Mouse (Mus musculus): ENCODE results near the gene Prdm2. TPM values are rescaled to one million over a fixed set of nuclear protein-coding genes. Genes with fewer than 3 reads are reported as not detected.

The Prdm2 gene
- polyA plus RNA-seq, 1 experiment from 2014 or later: 11.0 TPM

GRCm38 (mm10) chr4:143193164-143193563 lies 19.6 kb downstream of the Prdm2 start:
- no peaks in the 10 kb centered on the region for H3K36me3 ChIP-seq (ENCODE audit: control insufficient read depth, insufficient read depth, low read length)
- 0 out of 2 replicates have a peak, but pooled peaks cover 3% of the 10 kb centered on the region for H3K4me1 ChIP-seq (replicated peaks; ENCODE audit: control insufficient read depth, insufficient read depth, low read length)
- no peak overlapping the region for H3K9ac ChIP-seq (ENCODE audit: low read length)
- no peak overlapping the region for H3K4me2 ChIP-seq (ENCODE audit: low read depth, low read length)
- 86% methylated on average over 6 of the region's 6 CpGs for WGBS
- no peak for ATAC-seq (ENCODE audit: low read depth)
- H3K27me3 ChIP-seq (ENCODE audit: control insufficient read depth, insufficient read depth, low read depth, low read length): no peaks in the 10 kb centered on the region
- H3K4me3 ChIP-seq (ENCODE audit: low read length): no peak overlapping the region
- no peak overlapping the region for H3K27ac ChIP-seq (ENCODE audit: low read length)
- H3K9me3 ChIP-seq (ENCODE audit: control insufficient read depth, low read length): no peaks in the 10 kb centered on the region

GRCm38 (mm10) chr4:143191783-143192182 lies 21.0 kb downstream of the Prdm2 start:
- H3K36me3 ChIP-seq (ENCODE audit: control insufficient read depth, insufficient read depth, low read length): no peaks in the 10 kb centered on the region
- no peak overlapping the region for H3K4me3 ChIP-seq (ENCODE audit: low read length)
- 0 out of 2 replicates have a peak, but pooled peaks cover 3% of the 10 kb centered on the region for H3K4me1 ChIP-seq (replicated peaks; ENCODE audit: control insufficient read depth, insufficient read depth, low read length)
- no peak overlapping the region for H3K27ac ChIP-seq (ENCODE audit: low read length)
- H3K4me2 ChIP-seq (ENCODE audit: low read depth, low read length): no peak overlapping the region
- no peaks in the 10 kb centered on the region for H3K27me3 ChIP-seq (ENCODE audit: control insufficient read depth, insufficient read depth, low read depth, low read length)
- 71% methylated on average over 3 of the region's 3 CpGs for WGBS
- no peaks in the 10 kb centered on the region for H3K9me3 ChIP-seq (ENCODE audit: control insufficient read depth, low read length)
- H3K9ac ChIP-seq (ENCODE audit: low read length): no peak overlapping the region
- ATAC-seq (ENCODE audit: low read depth): no peak

GRCm38 (mm10) chr4:143190657-143191056 lies 22.1 kb downstream of the Prdm2 start:
- no peaks in the 10 kb centered on the region for H3K36me3 ChIP-seq (ENCODE audit: control insufficient read depth, insufficient read depth, low read length)
- no peak overlapping the region for H3K4me2 ChIP-seq (ENCODE audit: low read depth, low read length)
- 0 out of 2 replicates have a peak, but pooled peaks cover 3% of the 10 kb centered on the region for H3K4me1 ChIP-seq (replicated peaks; ENCODE audit: control insufficient read depth, insufficient read depth, low read length)
- no peak overlapping the region for H3K4me3 ChIP-seq (ENCODE audit: low read length)
- no peak for ATAC-seq (ENCODE audit: low read depth)
- no peak overlapping the region for H3K9ac ChIP-seq (ENCODE audit: low read length)
- 38% methylated on average over 4 of the region's 4 CpGs for WGBS
- H3K9me3 ChIP-seq (ENCODE audit: control insufficient read depth, low read length): no peaks in the 10 kb centered on the region
- no peak overlapping the region for H3K27ac ChIP-seq (ENCODE audit: low read length)
- no peaks in the 10 kb centered on the region for H3K27me3 ChIP-seq (ENCODE audit: control insufficient read depth, insufficient read depth, low read depth, low read length)

GRCm38 (mm10) chr4:143188571-143189191 lies 24.1 kb downstream of the Prdm2 start:
- Histone ChIP-seq H3K36me3 (ENCODE audit: control insufficient read depth, insufficient read depth, low read length) (no peaks in the 10 kb centered on the region), H3K4me2 (ENCODE audit: low read depth, low read length) (no peak overlapping the region), H3K9me3 (ENCODE audit: control insufficient read depth, low read length) (no peaks in the 10 kb centered on the region), H3K4me1 (replicated peaks; ENCODE audit: control insufficient read depth, insufficient read depth, low read length) (0 out of 2 replicates have a peak, but pooled peaks cover 3% of the 10 kb centered on the region), H3K4me3 (ENCODE audit: low read length) (no peak overlapping the region), H3K9ac (ENCODE audit: low read length) (no peak overlapping the region), H3K27me3 (ENCODE audit: control insufficient read depth, insufficient read depth, low read depth, low read length) (no peaks in the 10 kb centered on the region), H3K27ac (ENCODE audit: low read length) (no peak overlapping the region)
- 63% methylated on average over 5 of the region's 5 CpGs for WGBS
- ATAC-seq (ENCODE audit: low read depth): no peak

GRCm38 (mm10) chr4:143186066-143186465 lies 26.7 kb downstream of the Prdm2 start:
- no peaks in the 10 kb centered on the region for H3K27me3 ChIP-seq (ENCODE audit: control insufficient read depth, insufficient read depth, low read depth, low read length)
- no peaks in the 10 kb centered on the region for H3K9me3 ChIP-seq (ENCODE audit: control insufficient read depth, low read length)
- H3K4me2 ChIP-seq (ENCODE audit: low read depth, low read length): no peak overlapping the region
- no peaks in the 10 kb centered on the region for H3K36me3 ChIP-seq (ENCODE audit: control insufficient read depth, insufficient read depth, low read length)
- no peak overlapping the region for H3K4me3 ChIP-seq (ENCODE audit: low read length)
- H3K9ac ChIP-seq (ENCODE audit: low read length): no peak overlapping the region
- H3K27ac ChIP-seq (ENCODE audit: low read length): no peak overlapping the region
- ATAC-seq (ENCODE audit: low read depth): no peak
- 0 out of 2 replicates have a peak, but pooled peaks cover 3% of the 10 kb centered on the region for H3K4me1 ChIP-seq (replicated peaks; ENCODE audit: control insufficient read depth, insufficient read depth, low read length)

- no peaks in the 10 kb centered on the region for H3K4me1 ChIP-seq (replicated peaks; ENCODE audit: control insufficient read depth, insufficient read depth, low read length)
- H3K4me3 ChIP-seq (ENCODE audit: low read length): no peak overlapping the region
- no peaks in the 10 kb centered on the region for H3K27me3 ChIP-seq (ENCODE audit: control insufficient read depth, insufficient read depth, low read depth, low read length)
- WGBS: 71% methylated on average over 9 of the region's 9 CpGs
- no peak overlapping the region for H3K9ac ChIP-seq (ENCODE audit: low read length)
- H3K36me3 ChIP-seq (ENCODE audit: control insufficient read depth, insufficient read depth, low read length): no peaks in the 10 kb centered on the region
- no peaks in the 10 kb centered on the region for H3K9me3 ChIP-seq (ENCODE audit: control insufficient read depth, low read length)
- H3K27ac ChIP-seq (ENCODE audit: low read length): no peak overlapping the region
- ATAC-seq (ENCODE audit: low read depth): no peak
- no peak overlapping the region for H3K4me2 ChIP-seq (ENCODE audit: low read depth, low read length)
These were observed 27.3 kb downstream of the Prdm2 start for GRCm38 (mm10) chr4:143185496-143185895.

GRCm38 (mm10) chr4:143183141-143183540 lies 29.7 kb downstream of the Prdm2 start:
- H3K4me1 ChIP-seq (replicated peaks; ENCODE audit: control insufficient read depth, insufficient read depth, low read length): no peaks in the 10 kb centered on the region
- 91% methylated on average over 6 of the region's 6 CpGs for WGBS

GRCm38 (mm10) chr4:143180731-143181130 lies 32.1 kb downstream of the Prdm2 start:
- ATAC-seq (ENCODE audit: low read depth): no peak

More at GRCm38 (mm10) chr4:143183141-143183540, 29.7 kb downstream of the Prdm2 start:
- H3K9me3 ChIP-seq (ENCODE audit: control insufficient read depth, low read length): no peaks in the 10 kb centered on the region
- no peak overlapping the region for H3K4me2 ChIP-seq (ENCODE audit: low read depth, low read length)
- H3K27me3 ChIP-seq (ENCODE audit: control insufficient read depth, insufficient read depth, low read depth, low read length): no peaks in the 10 kb centered on the region
- no peak overlapping the region for H3K27ac ChIP-seq (ENCODE audit: low read length)
- H3K36me3 ChIP-seq (ENCODE audit: control insufficient read depth, insufficient read depth, low read length): no peaks in the 10 kb centered on the region
- no peak overlapping the region for H3K4me3 ChIP-seq (ENCODE audit: low read length)
- H3K9ac ChIP-seq (ENCODE audit: low read length): no peak overlapping the region
- ATAC-seq (ENCODE audit: low read depth): no peak

GRCm38 (mm10) chr4:143171600-143172290 lies 41.0 kb downstream of the Prdm2 start:
- Histone ChIP-seq H3K4me3 (ENCODE audit: low read length) (no peak overlapping the region), H3K4me1 (replicated peaks; ENCODE audit: control insufficient read depth, insufficient read depth, low read length) (no peaks in the 10 kb centered on the region), H3K27ac (ENCODE audit: low read length) (no peak overlapping the region), H3K27me3 (ENCODE audit: control insufficient read depth, insufficient read depth, low read depth, low read length) (no peaks in the 10 kb centered on the region), H3K9ac (ENCODE audit: low read length) (no peak overlapping the region), H3K36me3 (ENCODE audit: control insufficient read depth, insufficient read depth, low read length) (peaks cover 3% of the 10 kb centered on the region; the same call in 1 of the 2 replicates), H3K4me2 (ENCODE audit: low read depth, low read length) (no peak overlapping the region), H3K9me3 (ENCODE audit: control insufficient read depth, low read length) (no peaks in the 10 kb centered on the region)
- ATAC-seq (ENCODE audit: low read depth): no peak
- 58% methylated on average over 4 of the region's 4 CpGs for WGBS

More at GRCm38 (mm10) chr4:143180731-143181130, 32.1 kb downstream of the Prdm2 start:
- Histone ChIP-seq H3K9me3 (ENCODE audit: control insufficient read depth, low read length) (no peaks in the 10 kb centered on the region), H3K4me2 (ENCODE audit: low read depth, low read length) (no peak overlapping the region), H3K27me3 (ENCODE audit: control insufficient read depth, insufficient read depth, low read depth, low read length) (no peaks in the 10 kb centered on the region), H3K27ac (ENCODE audit: low read length) (no peak overlapping the region), H3K36me3 (ENCODE audit: control insufficient read depth, insufficient read depth, low read length) (no peaks in the 10 kb centered on the region), H3K4me3 (ENCODE audit: low read length) (no peak overlapping the region), H3K9ac (ENCODE audit: low read length) (no peak overlapping the region), H3K4me1 (replicated peaks; ENCODE audit: control insufficient read depth, insufficient read depth, low read length) (no peaks in the 10 kb centered on the region)
- WGBS: 86% methylated on average over 5 of the region's 5 CpGs
